Mouse (Mus musculus): ENCODE measurements at regions not wholly inside any gene's neighbourhood (a gene's known extent, or its start where the extent isn't known, plus 50 kb on each side); places are given as distances from the start of the nearest gene placed in this dataset.

DNA sequence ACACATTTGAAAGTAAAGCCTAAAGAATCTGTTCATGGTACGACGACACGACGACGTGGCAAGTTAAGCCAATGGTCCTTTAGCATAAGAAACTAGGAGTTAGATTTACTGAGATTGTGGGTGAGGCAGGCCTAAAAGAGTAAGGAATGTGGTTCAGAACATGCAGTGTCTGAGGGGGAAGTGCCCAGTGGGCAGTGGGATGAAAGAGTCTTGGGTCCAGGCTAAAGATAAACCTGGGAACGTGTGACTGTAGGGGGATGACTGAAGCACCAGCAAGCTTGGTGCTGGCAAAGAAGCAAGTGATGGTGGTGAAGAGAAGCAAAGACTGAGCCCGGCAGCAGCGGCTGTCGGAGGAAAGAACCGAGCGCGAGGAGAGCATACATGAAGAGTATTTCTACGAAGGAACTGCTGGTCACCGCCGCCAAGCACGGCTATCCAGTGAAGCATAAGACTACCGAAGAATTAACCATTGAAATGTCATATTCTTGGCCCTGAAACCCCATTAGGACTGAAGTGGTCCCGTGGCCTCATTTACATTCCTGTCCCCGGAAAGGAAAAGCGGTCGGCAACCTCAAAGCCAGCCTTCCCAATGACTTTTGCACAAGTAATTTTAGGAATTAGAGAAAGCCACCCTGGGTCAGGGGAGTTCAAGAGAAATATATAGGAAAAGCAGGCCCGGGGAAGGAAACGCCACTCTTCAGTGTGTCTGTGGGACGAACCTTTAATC lies 76.2 kb upstream of the Armc2 start:
- DNase-seq (ENCODE audit: low read depth, low spot score) = no peak

DNA sequence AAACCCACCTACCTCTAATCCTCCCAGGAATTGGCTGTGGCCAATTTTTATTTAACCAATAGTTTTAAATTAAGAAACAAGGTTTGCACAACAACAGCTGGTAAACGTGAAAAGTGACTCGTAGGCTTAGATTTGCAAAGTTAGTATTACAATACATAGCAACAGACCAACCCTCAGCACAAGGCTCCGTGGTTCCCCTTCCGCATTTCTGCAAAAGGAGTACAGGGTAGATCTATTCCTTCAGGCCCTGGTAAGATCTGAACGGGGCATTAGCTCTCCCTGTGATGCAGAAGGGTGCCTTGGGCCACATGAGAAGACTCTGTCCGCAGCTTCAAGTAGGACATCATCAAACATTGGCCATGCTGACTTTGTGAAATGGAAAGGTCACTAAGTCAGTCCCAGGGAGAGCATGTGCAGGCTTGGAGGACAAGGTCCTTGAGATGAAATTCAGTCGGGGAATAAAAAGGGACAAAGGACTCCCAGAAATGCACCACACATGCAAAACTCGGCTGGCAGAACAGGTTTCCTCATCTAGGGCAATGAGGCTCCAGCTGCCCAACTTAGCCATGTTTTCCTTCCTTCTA lies 75.0 kb upstream of the Armc2 start:
- no peak for DNase-seq (ENCODE audit: low read depth, low spot score)

DNA sequence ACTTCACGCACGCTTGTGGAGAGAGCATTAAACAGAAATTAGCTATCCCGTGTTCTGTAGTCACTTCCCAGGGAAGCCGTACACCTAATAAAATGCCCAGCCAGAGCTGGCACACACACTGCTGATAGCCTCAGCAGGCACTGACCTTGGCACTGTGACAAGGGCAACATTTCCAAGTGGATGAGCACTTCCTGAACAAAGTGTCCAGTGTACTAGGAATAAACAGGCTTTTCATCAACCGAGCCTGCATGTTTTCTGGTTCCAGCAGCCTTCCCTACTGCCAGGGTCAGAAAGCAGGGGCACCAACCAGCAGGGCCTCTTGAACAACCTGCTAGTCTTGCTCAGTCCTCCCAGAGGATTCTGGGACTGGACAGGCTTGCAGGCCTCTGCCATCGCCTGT lies 74.3 kb upstream of the Armc2 start:
- DNase-seq (ENCODE audit: low read depth, low spot score) = no peak

DNA sequence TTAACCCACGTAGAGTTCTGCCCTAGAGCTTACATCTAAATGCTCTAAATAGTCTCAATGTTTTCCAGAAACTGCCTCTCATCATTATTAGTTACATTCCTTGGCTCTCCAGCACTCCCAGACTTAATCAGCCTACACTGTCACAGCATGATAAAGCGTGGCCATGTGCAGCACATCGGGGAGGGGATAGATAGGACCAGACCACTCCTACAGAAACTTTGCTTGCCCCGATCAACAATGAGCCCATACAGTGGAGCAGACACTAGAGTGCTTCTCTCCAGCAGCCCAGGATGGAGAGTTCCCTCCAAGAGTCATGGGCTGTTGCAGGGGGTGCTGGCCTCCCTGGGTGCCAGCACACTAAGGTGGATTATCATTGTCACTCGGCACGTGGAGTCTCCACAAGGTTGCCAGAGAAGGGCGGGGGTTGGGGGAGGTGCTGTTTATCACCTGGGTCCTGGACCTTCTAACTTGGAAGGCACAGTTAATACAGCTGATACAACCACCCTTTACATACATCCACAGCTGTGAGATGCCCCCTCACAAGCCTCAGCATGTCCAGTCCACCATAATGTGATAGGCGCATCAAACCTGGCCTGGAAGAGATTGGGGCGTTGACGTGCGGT lies 73.4 kb upstream of the Armc2 start:
- no peak for DNase-seq (ENCODE audit: low read depth, low spot score)

DNA sequence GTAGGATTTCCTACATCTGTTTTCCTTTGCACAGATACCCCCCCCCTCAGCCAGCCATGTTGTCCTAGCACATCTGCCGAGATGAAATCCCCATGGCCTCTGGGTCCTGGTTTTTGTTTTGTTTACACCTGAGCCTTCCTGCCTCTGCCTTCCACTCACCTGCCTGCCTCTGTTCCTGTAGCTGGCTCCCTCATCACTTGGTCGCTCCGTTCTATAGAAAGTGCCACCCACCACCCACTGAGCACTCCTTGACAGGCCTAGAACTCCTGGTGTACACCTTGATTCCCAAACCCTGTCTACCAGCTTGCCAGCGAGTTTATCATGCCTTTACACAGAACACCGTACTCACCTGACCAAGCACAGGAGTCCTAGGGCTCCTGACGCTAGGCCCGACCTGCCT lies 72.6 kb upstream of the Armc2 start:
- no peak for DNase-seq (ENCODE audit: low read depth, low spot score)

DNA sequence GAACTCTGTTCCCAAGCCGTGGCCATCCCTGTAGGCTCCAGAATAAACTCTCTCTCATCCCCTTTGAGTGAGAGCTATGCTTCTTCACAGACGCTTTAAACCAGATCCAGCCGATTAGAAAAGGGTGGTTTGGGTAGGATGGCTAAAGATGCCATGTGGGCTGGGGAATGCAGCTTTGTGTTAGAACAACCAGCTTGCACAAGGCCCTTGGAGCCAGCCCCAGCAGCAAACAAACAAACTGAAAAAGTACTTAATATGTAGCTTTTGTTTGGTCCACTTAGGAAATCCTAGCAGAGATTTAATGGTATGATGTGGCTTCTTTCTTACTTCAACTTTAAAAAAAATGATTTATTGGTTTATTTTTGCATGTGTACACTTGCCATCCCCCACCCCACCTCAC lies 71.9 kb upstream of the Armc2 start:
- DNase-seq (ENCODE audit: low read depth, low spot score) = no peak

DNA sequence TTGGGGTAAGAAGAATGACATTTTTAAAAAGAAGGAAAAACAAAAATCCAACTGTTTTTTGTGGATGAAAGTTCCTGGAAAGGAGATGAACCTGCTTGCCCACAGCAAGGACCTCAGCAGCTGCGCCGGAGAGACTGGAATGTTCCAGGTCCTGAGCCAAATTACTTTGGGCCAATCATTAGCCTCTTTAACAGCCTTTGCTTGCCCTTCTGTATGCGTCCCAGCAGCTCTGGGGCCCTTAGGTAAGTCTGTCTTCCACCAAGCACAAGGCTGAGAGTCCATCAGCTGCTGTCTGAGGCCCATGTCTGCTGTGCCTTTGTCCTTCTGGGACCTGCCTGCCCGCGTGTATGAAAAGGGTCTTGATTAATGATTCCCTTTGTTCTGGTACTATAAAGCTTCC lies 71.4 kb upstream of the Armc2 start:
- DNase-seq (ENCODE audit: low read depth, low spot score) = no peak

DNA sequence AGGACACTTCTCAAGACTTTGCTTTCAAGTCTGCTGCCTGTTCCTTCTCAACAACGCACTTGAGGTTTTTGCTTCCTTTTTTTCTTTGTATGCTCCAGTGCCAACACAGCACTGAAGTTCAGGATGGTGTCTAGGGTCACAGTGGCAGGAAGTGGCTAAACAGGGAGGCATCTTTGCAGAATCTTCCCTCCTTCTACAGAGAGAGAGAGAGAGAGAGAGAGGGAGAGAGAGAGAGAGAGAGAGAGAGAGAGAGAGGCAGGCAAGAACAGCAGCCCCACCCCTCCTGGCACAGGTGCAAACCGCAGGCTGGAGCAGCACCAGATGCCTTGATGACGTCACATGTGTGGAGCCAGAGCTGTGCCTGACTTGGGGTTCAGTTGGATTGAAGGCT lies 71.0 kb upstream of the Armc2 start:
- DNase-seq (ENCODE audit: low read depth, low spot score) = no peak

DNA sequence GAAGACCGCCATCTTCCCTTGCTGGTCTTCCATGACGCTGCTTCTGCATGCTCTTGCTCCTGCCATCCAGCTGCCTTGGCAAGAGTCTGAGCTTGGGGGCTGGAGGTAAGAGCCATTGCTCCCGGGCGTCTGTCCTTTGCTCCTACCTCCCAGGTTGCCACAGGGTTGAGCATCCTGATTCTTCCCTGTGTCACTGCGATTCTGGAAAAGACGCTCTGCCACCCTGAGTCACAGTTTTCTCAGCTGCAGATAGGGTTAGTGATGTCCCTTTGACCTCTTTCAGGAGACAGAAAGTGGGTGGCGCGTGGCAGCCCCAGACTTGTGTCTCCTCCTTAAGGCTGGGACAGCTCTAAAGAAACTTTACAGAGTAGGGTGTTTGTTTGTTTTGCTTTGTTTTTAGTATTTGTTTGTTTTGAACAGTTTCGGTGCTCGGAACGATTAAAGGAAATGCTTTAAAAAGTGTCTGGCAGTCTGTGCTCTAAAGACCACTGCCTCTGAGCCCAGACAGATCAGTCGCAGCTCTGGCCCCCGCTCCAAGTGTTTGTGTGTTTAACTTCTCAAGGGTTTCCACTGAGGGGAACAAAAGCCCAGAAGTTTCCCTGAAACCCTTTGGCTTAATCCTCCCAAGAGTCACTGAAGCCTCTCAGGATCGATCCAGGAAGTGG lies 70.5 kb upstream of the Armc2 start:
- DNase-seq (ENCODE audit: low read depth, low spot score) = no peak

DNA sequence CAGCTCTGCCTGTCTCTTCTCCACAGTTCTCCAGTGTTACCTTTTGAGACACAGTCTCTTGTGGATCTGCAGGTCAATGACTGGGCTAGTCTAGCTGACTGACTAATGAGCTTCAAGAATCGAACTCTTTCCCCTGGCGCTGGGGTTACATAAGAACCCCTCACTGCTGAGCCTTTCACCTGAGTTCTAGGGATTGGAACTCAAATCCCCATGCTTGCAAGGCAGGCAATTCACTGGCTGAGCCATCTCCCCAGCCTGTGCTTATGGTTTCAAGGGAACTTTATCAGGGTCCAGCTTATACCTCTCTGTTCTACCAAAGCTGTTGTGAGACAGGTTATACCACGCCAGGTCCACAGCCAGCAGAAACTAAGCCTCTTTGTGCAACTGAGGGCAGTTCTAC lies 69.7 kb upstream of the Armc2 start:
- no peak for DNase-seq (ENCODE audit: low read depth, low spot score)

DNA sequence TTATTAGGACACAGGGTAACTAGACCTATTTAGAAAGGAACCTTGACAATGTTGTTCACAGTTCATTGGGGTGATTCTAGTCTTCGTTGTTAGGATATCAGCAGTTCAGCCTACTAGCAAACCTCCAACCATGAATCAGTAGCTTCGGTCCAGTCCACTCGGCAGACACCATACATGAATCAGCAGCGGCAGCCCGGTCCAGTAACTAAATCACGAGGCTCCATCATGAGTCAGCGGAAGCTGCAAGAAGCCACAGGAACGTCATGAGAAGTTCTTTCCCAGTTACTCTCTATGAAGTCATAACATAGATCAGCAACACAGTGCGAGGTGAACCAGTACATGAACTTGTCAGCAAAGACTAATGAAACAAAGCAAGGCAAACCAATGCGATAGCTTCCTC lies 68.4 kb upstream of the Armc2 start:
- no peak for DNase-seq (ENCODE audit: low read depth, low spot score)

DNA sequence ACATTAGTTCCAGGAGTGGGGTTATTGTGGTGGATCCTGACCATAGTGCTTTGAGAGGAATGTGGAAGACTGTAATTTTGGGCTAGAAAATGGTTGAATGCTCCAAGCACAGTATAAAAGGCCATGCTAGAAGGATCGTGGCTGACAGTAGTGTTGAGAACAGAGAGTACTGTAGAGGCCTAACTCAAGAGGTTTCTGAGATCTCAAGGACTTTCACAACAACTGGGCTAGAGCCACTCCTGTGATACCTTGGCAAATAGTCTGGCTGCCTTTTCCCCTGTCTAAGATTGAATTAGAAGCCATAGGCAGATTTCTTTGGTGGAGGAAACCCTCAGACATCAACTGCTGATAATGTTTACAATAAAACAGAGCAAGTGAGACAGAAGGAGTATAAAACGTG lies 67.1 kb upstream of the Armc2 start:
- DNase-seq (ENCODE audit: low read depth, low spot score) = no peak

DNA sequence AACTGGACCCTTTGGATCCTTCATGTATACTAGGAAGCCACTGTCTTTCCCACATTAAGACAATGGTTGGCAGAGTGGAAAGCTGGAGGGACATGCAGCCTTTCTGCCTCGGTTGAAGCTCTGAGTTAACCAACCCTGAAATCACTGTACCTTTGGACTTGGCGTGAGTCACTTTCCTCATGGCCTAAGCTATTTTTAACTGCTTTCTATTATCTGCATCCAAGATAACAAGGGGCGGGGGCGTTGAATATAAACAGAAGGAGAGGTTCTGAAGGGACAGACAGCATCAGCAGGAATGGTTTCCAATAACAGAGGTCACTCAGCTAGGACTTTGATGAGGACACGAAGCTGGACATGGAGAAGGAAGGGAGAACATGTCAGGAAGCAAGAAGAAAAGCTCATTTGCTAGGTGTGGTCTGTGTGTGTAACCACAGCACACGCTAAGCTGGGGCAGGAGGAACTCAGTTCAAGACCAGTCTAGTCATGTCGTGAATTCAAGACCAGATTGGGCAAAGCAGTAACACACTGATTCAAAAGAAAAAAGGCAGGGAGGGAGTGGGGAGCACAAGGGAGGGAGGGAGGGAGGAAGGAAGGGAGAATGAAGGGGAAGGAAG lies 64.1 kb upstream of the Armc2 start:
- no peak for DNase-seq (ENCODE audit: low read depth, low spot score)

DNA sequence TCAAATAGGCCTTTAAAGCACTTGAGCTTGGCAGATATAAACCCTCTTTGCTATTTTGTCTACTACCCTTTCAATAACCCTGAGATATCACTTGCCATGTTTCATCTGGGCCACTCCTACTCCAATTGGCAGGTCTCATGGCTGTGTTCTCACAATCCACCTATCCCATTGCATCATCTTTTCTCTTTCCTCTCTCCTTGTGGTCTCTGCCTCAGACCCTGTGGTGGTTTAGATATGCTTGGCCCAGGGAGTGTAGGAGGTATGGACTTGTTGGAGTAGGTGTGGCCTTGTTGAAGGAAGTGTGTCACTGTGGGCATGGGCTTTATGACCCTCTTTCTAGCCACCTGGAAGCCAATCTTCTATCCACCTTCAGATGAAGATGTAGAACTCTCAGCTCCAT lies 61.5 kb upstream of the Armc2 start:
- DNase-seq (ENCODE audit: low read depth, low spot score) = no peak

DNA sequence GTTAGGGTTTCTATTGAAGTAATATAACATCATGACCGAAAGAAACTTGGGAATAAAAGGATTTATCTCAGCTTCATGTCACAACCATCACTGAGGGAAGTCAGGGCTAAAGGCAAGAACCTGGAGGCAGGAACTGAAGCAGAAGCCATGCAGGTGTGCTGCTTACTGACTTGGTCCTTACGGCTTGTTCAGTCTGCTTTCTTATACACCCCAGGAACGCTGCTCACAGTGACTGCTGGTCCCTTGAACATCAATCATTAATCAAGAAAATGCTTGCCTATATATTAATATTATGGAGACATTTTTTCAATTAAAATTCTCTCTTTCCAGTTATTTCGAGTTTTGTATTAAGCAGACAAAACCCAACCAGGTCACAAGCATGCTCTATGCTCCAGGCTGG lies 58.5 kb upstream of the Armc2 start:
- DNase-seq (ENCODE audit: low read depth, low spot score) = no peak

DNA sequence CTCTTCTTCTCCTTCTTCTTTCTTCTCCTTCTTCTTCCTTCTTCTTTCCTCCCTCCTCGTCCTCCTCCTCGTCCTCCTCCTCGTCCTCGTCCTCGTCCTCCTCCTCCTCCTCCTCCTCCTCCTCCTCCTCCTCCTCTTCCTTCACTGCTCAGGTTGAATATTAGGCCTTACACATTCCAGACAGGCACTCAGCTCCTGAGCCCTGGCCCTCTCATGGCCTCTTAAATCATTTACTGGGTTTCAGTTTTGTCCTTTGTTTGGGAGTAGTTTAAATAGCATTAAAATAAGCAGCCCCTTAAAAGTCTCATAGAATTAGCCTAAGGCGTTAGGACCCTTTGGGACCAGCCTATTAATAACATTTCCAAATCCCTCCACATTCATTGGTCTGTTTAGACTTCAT lies 57.3 kb upstream of the Armc2 start:
- DNase-seq (ENCODE audit: low read depth, low spot score) = no peak

DNA sequence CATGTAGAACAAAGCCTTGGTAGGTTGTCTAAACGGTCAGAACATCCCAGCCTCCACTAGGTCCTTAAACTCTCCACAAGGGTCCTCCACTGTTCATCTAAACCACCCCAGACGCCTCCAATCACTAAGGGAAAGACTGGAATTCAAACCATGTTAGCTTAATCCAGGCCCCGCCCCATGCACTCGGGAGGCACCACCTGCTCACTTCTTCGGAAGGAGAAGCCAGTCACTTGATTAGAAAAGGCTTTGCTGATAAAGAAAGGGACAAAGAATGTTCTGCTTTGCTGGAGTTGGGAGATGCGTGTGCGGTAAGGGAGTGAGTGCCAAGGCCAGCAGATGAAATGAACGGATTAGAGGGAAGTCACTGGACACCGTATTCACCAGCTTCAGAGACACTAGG lies 54.5 kb upstream of the Armc2 start:
- peak; percentile 86 for DNase-seq (ENCODE audit: low read depth, low spot score)

DNA sequence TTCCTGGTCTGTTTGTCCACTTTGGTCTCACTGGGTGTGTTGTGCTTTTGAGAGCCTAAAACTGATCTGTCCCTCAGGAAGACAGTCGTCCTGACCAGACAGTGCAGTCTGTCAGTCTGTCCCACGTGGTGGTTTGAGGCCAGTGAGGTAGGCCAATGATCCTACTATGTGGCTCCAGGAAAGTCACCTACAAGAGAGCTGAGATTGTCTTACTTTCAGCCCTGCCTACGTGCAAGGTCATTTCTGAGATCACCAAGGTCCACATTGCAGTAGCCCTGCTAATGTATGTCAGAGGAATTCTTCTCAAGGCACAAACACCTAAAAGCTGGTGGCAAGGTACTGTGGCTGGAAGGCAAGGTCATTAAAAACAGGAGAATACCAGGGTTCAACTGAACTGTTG lies 53.9 kb upstream of the Armc2 start:
- peak; percentile 49 for DNase-seq (ENCODE audit: low read depth, low spot score)

DNA sequence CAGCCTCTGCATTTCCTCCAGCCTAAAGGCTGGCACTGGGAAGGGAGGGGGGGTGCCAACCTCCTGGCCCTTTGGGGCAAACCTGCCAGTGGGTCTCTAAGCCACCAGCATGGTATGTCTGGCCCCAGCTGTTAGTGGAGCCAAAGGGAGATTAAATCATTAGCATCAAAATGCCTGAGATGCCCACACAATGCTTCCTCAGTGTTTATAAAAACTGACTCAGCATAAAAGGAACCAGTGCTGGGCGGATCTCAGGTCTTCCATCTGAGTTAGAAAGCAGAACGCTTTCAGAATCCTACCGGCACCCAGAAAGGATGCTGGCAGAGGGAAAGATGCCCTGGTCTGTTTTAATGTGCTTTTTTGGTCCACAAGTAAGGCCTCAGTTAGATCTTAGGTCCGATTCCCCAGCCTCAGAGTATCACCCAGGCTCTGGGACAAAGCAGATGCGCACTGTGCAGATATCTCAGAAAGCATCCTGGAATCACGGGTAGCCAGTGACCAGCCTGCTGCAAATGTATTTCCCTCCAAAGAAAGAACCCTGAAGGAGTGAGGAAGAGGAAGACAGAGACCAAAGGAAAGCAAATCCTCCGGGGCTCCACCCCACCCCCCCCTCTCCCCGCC lies 53.3 kb upstream of the Armc2 start:
- DNase-seq (ENCODE audit: low read depth, low spot score) = peak; percentile 40

DNA sequence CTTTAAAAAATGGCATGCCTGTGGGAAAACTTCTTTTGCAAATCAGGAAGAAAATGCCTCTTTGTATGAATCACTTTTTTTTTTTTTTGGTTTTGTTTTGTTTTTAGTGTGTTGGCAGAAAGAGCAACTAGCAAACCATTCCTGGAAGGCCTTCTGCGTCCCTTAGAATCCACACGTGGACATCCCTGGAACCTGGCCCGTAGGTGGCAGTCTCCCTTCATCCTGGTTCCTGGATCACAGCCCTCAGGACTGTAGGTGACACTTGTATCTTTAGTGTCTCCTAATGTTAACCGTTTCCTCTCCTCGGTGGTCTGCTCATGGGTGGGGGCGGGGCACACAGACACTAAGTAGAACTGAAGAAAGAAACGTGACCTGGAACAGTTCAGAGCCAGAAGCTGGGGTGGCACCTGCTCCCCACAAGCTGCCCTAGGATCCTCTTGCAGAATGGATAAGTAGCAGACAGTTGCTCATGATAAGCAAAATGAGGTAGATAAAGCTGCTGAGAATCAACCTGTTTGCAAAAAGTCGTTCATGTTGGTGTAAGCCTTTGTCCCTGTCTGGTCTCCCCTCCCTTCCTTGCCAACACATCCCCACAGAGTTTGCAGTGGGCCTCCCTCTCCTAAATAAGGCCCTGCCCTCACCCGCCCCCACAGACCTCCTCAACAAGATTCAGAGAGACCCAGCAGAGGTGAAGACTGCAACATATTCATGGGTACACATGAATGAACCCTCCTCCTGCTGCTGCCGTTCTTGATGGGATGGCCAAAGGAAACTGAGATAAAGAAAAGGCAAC lies 52.6 kb upstream of the Armc2 start:
- peak; percentile 31 for DNase-seq (ENCODE audit: low read depth, low spot score)

DNA sequence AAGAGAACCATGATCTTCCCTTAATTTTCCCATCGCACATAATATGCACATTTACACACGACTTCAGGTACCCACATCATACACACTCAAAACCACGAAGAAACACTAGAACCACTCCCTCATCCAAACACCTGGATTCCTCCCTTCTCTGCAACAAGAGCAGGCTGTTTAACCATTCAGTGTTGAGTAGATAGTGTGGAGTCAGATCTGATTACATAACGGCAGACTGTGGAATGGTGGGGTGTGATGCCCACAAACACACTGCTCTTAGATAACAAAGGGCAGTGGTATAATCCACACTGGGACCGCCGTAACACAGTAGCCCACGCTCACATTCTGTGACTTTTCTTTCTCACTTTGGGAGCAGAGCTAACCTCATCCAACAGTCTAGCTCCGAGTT lies 51.5 kb upstream of the Armc2 start:
- DNase-seq (ENCODE audit: low read depth, low spot score) = no peak
